Mouse (Mus musculus) stomach, postnatal 0 days (tissue): ENCODE results near the gene Mlana. TPM values are rescaled to one million over a fixed set of nuclear protein-coding genes. Genes with fewer than 3 reads are reported as not detected.

Experiments used
- ATAC-seq: fragments of 200-750 bp; cut with Nextera tagmentation; 2 replicates; pipeline ENCODE4 v1.8.0; 2017; ENCODE audit not compliant: low FRiP score, low TSS enrichment
- DNase-seq: peaks from one replicate; pipeline ENCODE4 v3.0.0-alpha.2; 2016; ENCODE audit warnings: low spot score
- H3K27ac ChIP-seq: fragments of 300-500 bp; sonication (generic); replicated peaks from 2 replicates; pipeline ENCODE4 v1.5.1; 2014; ENCODE audit warnings: mild to moderate bottlenecking, control low read depth
- H3K27me3 ChIP-seq: fragments of 300-500 bp; sonication (generic); 2 replicates; pipeline ENCODE4 v1.6.1; 2014; ENCODE audit warnings: low read length; ENCODE audit not compliant: control insufficient read depth, insufficient read depth
- H3K36me3 ChIP-seq: fragments of 300-500 bp; sonication (generic); 2 replicates; pipeline ENCODE4 v1.6.1; 2014; ENCODE audit warnings: low read length, mixed read lengths; ENCODE audit not compliant: control insufficient read depth, insufficient read depth
- H3K4me1 ChIP-seq: fragments of 300-500 bp; sonication (generic); replicated peaks from 2 replicates; pipeline ENCODE4 v1.6.1; 2014; ENCODE audit warnings: antibody characterized with exemption; ENCODE audit not compliant: control insufficient read depth, insufficient read depth
- H3K4me2 ChIP-seq: fragments of 300-500 bp; sonication (generic); replicated peaks from 2 replicates; pipeline ENCODE4 v1.6.1; 2014; ENCODE audit warnings: low read depth, mild to moderate bottlenecking, control low read depth, moderate library complexity
- H3K4me3 ChIP-seq: fragments of 300-500 bp; sonication (generic); 2 replicates; pipeline ENCODE4 v1.5.1; 2014; ENCODE audit warnings: low read depth, low read length, control low read depth
- H3K9ac ChIP-seq: fragments of 300-500 bp; sonication (generic); 2 replicates; pipeline ENCODE4 v1.6.1; 2014; ENCODE audit warnings: mild to moderate bottlenecking, low read length, control low read depth, mixed read lengths
- H3K9me3 ChIP-seq: fragments of 300-500 bp; sonication (generic); 2 replicates; pipeline ENCODE4 v1.6.1; 2016; ENCODE audit warnings: low read length; ENCODE audit not compliant: control insufficient read depth
- CTCF ChIP-seq: IDR thresholded peaks from 2 replicates; pipeline ENCODE4 v1.5.1; 2016; ENCODE audit warnings: antibody characterized with exemption, low read depth, mild to moderate bottlenecking, moderate library complexity
- EP300 ChIP-seq: optimal IDR thresholded peaks from 2 replicates; pipeline ENCODE3; 2016; ENCODE audit warnings: antibody characterized with exemption
- WGBS: fragments of 180-500 bp; shearing (Covaris S2); extraction: QIAGEN DNeasy Blood & Tissue Kit; methylation state at CpG from one replicate; pipeline ENCODE4 v1.1.7; 2014; 5-methylcytosine and 5-hydroxymethylcytosine counted together
- polyA plus RNA-seq: library from polyadenylated mRNA; unstranded; fragments of >200 nt; fragmentation: Nextera tagmentation; extraction: Ambion mirVana; gene quantifications from 2 replicates; pipeline ENCODE4 v1.2.1, GENCODE M21; 2015

Mlana gene
- polyA plus RNA-seq, 1 experiment from 2014 or later: not detected

GRCm38 (mm10) chr19:29661974-29662580 lies 35.5 kb upstream of the Mlana start:
- 61% methylated on average over 6 of the region's 6 CpGs for WGBS
- no peaks in the 10 kb centered on the region for H3K9me3 ChIP-seq
- TF ChIP-seq CTCF (no peak), EP300 (no peak)
- H3K9ac ChIP-seq: no peak overlapping the region
- ATAC-seq (no peak), DNase-seq (no peak)
- no peak overlapping the region for H3K4me2 ChIP-seq
- no peak overlapping the region for H3K4me3 ChIP-seq
- no peak overlapping the region for H3K27ac ChIP-seq
- H3K4me1 ChIP-seq: no peaks in the 10 kb centered on the region
- H3K27me3 ChIP-seq: no peaks in the 10 kb centered on the region
- no peaks in the 10 kb centered on the region for H3K36me3 ChIP-seq

- Histone ChIP-seq H3K27ac (0 out of 2 replicates have a peak overlapping the region, but pooled peaks have one; percentile 13), H3K9me3 (no peaks in the 10 kb centered on the region), H3K4me2 (no peak overlapping the region), H3K27me3 (no peaks in the 10 kb centered on the region), H3K4me1 (no peaks in the 10 kb centered on the region), H3K36me3 (no peaks in the 10 kb centered on the region), H3K4me3 (no peak overlapping the region), H3K9ac (no peak overlapping the region)
- 50% methylated on average over 8 of the region's 8 CpGs for WGBS
- ATAC-seq (no peak), DNase-seq (no peak)
- no peak for TF ChIP-seq EP300
- TF ChIP-seq CTCF: no peak
Observed at GRCm38 (mm10) chr19:29663780-29664179, 33.8 kb upstream of the Mlana start.

GRCm38 (mm10) chr19:29664934-29665333 lies 32.7 kb upstream of the Mlana start:
- ATAC-seq (no peak), DNase-seq (no peak)
- no peak overlapping the region for H3K27ac ChIP-seq
- no peak for TF ChIP-seq EP300
- no peak for TF ChIP-seq CTCF
- H3K4me1 ChIP-seq: no peaks in the 10 kb centered on the region
- H3K27me3 ChIP-seq: no peaks in the 10 kb centered on the region
- WGBS: 68% methylated on average over 5 of the region's 5 CpGs
- no peak overlapping the region for H3K4me2 ChIP-seq
- no peak overlapping the region for H3K9ac ChIP-seq
- H3K4me3 ChIP-seq: no peak overlapping the region
- H3K36me3 ChIP-seq: no peaks in the 10 kb centered on the region
- H3K9me3 ChIP-seq: no peaks in the 10 kb centered on the region

GRCm38 (mm10) chr19:29666164-29666563 lies 31.5 kb upstream of the Mlana start:
- H3K9me3 ChIP-seq: no peaks in the 10 kb centered on the region
- H3K9ac ChIP-seq: no peak overlapping the region
- H3K4me2 ChIP-seq: no peak overlapping the region
- ATAC-seq (0 out of 2 replicates have a peak, but pooled peaks have one; percentile 10), DNase-seq (no peak)
- TF ChIP-seq EP300 (no peak), CTCF (no peak)
- H3K36me3 ChIP-seq: no peaks in the 10 kb centered on the region
- no peak overlapping the region for H3K4me3 ChIP-seq
- no peaks in the 10 kb centered on the region for H3K4me1 ChIP-seq
- no peak overlapping the region for H3K27ac ChIP-seq
- no peaks in the 10 kb centered on the region for H3K27me3 ChIP-seq
- 75% methylated on average over 4 of the region's 4 CpGs for WGBS

GRCm38 (mm10) chr19:29666965-29667594 lies 30.5 kb upstream of the Mlana start:
- H3K4me2 ChIP-seq: no peak overlapping the region
- H3K9ac ChIP-seq: no peak overlapping the region
- no peak overlapping the region for H3K4me3 ChIP-seq
- TF ChIP-seq CTCF (no peak), EP300 (no peak)
- no peak overlapping the region; the same call in 1 of the 2 replicates for H3K27ac ChIP-seq
- DNase-seq (peak; percentile 50), ATAC-seq (peak; percentile 85)
- no peaks in the 10 kb centered on the region for H3K36me3 ChIP-seq
- no peaks in the 10 kb centered on the region for H3K4me1 ChIP-seq
- 54% methylated on average over 5 of the region's 5 CpGs for WGBS
- no peaks in the 10 kb centered on the region for H3K27me3 ChIP-seq
- H3K9me3 ChIP-seq: no peaks in the 10 kb centered on the region

- Histone ChIP-seq H3K27me3 (no peaks in the 10 kb centered on the region), H3K4me3 (no peak overlapping the region), H3K27ac (no peak overlapping the region), H3K9ac (no peak overlapping the region), H3K9me3 (no peaks in the 10 kb centered on the region), H3K36me3 (no peaks in the 10 kb centered on the region), H3K4me2 (no peak overlapping the region), H3K4me1 (no peaks in the 10 kb centered on the region)
- DNase-seq (no peak), ATAC-seq (no peak)
- TF ChIP-seq EP300 (no peak), CTCF (no peak)
- WGBS: 80% methylated on average over 7 of the region's 7 CpGs
Observed at GRCm38 (mm10) chr19:29668135-29668534, 29.5 kb upstream of the Mlana start.
